Mouse (Mus musculus) testis, adult 2 months (tissue): ENCODE data around the gene Pitpna. TPM values are rescaled to one million over a fixed set of nuclear protein-coding genes. Genes with fewer than 3 reads are reported as not detected.
"Not testable (repeated sequence)": the region's sequence is repeated elsewhere in the genome, so short reads cannot be mapped to it uniquely, and the experiment has no call there.

Experiments used
- H3K27ac ChIP-seq: fragments of 200-500 bp; 2 replicates; pipeline ENCODE4 v1.5.1; 2012; ENCODE audit warnings: low read depth, low read length; ENCODE audit not compliant: control insufficient read depth, insufficient read depth
- H3K27me3 ChIP-seq: fragments of 200-500 bp; 2 replicates; pipeline ENCODE4 v1.6.1; 2012; ENCODE audit warnings: mild to moderate bottlenecking, low read length, moderate library complexity; ENCODE audit not compliant: control insufficient read depth, insufficient read depth
- H3K36me3 ChIP-seq: fragments of 200-500 bp; 2 replicates; pipeline ENCODE4 v1.6.1; 2012; ENCODE audit warnings: mild to moderate bottlenecking, low read length; ENCODE audit not compliant: control insufficient read depth, insufficient read depth
- H3K4me1 ChIP-seq: fragments of 200-500 bp; 2 replicates; pipeline ENCODE4 v1.6.1; 2012; ENCODE audit warnings: low read length; ENCODE audit not compliant: control insufficient read depth, insufficient read depth
- H3K4me3 ChIP-seq: fragments of 200-500 bp; 2 replicates; pipeline ENCODE4 v1.5.1; 2012; ENCODE audit warnings: low read depth, mild to moderate bottlenecking, low read length, moderate library complexity, mixed read lengths; ENCODE audit not compliant: control insufficient read depth
- CTCF ChIP-seq: fragments of 200-500 bp; IDR thresholded peaks from 2 replicates; pipeline ENCODE4 v1.5.1; 2012; ENCODE audit warnings: low read depth, mild to moderate bottlenecking, inconsistent platforms, low read length, moderate library complexity; ENCODE audit not compliant: control insufficient read depth, insufficient read depth, insufficient replicate concordance
- POLR2A ChIP-seq: fragments of 200-500 bp; IDR thresholded peaks from 2 replicates; pipeline ENCODE4 v1.6.1; 2012; ENCODE audit warnings: low read depth, mild to moderate bottlenecking, inconsistent platforms, low read length, moderate library complexity; ENCODE audit not compliant: control insufficient read depth
- polyA plus RNA-seq: library from polyadenylated mRNA; depleted of rRNA; stranded (reverse); fragments of >200 nt; gene quantifications from 2 replicates; pipeline ENCODE4 v1.2.3, GENCODE M21; 2012

Pitpna gene
- polyA plus RNA-seq, 1 experiment: 41.3 TPM

DNA sequence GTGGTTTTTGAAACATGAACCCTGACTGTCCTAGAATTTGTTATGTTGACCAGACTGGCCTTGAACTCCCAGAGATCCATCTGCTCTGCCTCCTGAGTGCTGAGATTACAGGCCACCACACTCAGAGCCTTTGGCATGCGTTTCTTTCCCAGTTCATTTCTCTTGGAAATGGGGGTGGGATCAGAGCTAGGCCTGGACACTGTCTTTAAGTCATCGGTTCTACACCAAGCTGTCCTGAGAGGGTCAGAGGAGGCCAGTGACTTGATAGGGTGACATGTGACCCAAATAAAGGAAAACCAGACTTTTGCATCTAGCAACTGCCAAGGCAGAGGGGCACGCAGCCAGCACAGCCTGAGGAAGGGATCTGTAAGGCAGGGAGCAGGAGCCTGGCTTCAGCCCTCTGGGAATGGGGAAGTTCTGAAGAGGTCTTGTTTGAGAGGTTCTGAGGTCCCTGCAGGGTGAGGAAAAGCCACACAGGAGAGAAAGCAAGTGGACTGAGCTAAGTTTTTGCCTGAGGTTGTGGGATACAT is 8.9 kb downstream of the Pitpna start:
- no peaks in the 10 kb centered on the region; the same call in 1 of the 2 replicates for H3K4me1 ChIP-seq
- H3K27ac ChIP-seq: no peak overlapping the region
- H3K36me3 ChIP-seq: peaks cover 1% of the 10 kb centered on the region
- TF ChIP-seq CTCF (no peak), POLR2A (no peak)
- peak overlapping the region; percentile 84 for H3K4me3 ChIP-seq
- no peaks in the 10 kb centered on the region for H3K27me3 ChIP-seq

DNA sequence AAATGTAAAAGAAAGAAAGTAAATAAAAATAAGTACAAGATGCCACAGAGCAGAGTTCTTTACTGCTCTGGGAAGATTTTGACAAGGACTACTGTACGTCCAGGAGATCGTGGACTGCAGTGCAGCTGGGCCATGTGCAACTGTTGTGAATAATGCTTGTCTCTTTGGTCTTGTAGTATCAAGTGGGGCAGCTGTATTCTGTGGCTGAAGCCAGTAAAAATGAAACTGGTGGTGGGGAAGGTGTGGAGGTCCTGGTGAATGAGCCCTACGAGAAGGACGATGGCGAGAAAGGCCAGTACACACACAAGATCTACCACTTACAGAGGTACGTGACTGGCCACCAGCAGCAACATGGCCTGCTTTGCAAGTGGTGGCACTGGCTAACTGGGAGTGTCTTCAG is 10.1 kb downstream of the Pitpna start:
- TF ChIP-seq POLR2A: no peak
- no peak for TF ChIP-seq CTCF

DNA sequence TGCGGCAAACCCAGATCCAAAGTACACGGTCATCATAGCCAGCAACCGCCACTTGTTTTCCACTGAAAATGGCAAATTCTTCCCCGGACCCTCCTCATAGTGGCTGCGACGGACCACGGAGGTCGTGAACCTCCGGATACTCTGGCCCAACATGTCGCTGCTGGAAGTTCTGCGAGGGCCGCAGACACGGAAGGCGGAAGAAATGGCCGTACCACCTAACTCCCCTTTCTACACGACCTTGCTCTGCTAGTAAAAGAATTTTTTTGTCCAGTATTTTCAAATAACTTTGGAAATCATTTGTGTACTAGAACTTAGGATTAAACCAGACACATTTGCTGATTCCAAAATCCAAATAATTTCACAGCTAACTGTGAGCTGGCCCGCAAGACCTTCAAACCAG is 11.9 kb downstream of the Pitpna start:
- not testable (repeated sequence) for H3K4me1 ChIP-seq, H3K27ac ChIP-seq, H3K36me3 ChIP-seq, H3K27me3 ChIP-seq, H3K4me3 ChIP-seq

More for the DNA sequence above, 10.1 kb downstream of the Pitpna start:
- H3K4me1 ChIP-seq: no peaks in the 10 kb centered on the region; the same call in 1 of the 2 replicates
- H3K27me3 ChIP-seq: no peaks in the 10 kb centered on the region
- no peak overlapping the region for H3K4me3 ChIP-seq
- peaks cover 1% of the 10 kb centered on the region for H3K36me3 ChIP-seq
- H3K27ac ChIP-seq: no peak overlapping the region

DNA sequence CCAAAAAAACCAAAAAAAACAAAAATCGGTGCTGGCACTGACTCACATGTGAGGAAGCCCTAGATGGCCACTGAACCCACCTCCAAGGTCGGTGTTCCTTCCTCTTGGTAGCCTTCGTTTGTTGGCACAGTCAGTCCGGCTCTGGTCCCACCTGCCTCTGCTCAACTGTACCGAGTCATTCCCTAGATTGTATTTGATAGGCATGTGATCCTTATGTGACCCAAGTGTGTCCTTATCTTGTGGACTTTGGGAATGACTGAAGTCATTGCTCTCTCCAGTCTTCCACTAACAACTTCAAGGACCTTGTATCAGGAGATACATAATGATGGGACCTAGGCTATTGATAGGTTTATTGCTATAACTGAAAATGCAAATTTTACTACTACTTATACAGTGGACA is 16.9 kb downstream of the Pitpna start:
- Histone ChIP-seq H3K36me3 (peaks cover 1% of the 10 kb centered on the region), H3K27ac (no peak overlapping the region), H3K4me1 (no peaks in the 10 kb centered on the region), H3K27me3 (no peaks in the 10 kb centered on the region), H3K4me3 (no peak overlapping the region)
- no peak for TF ChIP-seq CTCF

DNA sequence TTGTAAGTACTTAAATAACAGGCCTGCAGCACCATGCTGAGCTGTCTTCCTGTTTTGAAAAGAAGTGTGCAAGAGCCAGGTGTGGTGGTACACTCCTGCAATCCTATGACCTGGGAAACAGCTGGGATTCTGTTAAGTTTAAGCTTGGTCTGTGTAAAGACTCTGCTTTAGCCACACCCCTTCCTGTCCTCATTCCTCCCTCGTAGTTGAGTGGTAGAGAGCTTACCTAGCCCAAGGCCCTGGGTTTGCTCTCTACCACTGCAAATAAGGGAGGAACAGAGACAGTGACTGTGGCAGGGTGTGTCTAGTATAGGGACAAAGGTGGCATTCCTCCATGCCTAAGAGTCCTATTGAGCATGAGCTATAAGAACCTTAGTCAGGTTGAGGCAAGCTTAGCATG is 17.4 kb downstream of the Pitpna start:
- H3K4me1 ChIP-seq: no peaks in the 10 kb centered on the region
- H3K27ac ChIP-seq: no peak overlapping the region
- no peak overlapping the region for H3K4me3 ChIP-seq
- H3K27me3 ChIP-seq: no peaks in the 10 kb centered on the region
- no peaks in the 10 kb centered on the region for H3K36me3 ChIP-seq
- TF ChIP-seq CTCF (no peak), POLR2A (no peak)

DNA sequence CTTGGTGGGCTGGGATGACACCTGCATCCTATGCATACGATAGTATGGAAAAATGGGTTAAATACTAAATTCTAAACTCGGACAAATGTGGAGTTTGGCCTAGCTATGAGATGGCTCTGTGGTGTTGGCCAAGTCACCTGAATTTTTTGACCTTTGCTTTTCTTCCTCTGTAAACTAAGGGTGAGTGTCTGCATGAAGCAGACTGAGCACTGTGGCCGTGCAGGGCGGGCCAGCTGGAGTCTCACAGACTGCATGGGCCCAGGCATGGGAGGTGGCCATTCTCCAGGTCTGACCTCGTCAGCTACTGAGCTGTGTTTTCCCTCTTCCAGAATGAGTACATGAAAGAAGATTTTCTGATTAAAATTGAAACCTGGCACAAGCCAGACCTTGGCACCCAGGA is 20.9 kb downstream of the Pitpna start:
- H3K4me3 ChIP-seq: no peak overlapping the region
- no peaks in the 10 kb centered on the region for H3K4me1 ChIP-seq
- no peaks in the 10 kb centered on the region for H3K27me3 ChIP-seq
- H3K36me3 ChIP-seq: no peaks in the 10 kb centered on the region; the same call in 1 of the 2 replicates
- no peak for TF ChIP-seq CTCF
- no peak for TF ChIP-seq POLR2A
- no peak overlapping the region for H3K27ac ChIP-seq

DNA sequence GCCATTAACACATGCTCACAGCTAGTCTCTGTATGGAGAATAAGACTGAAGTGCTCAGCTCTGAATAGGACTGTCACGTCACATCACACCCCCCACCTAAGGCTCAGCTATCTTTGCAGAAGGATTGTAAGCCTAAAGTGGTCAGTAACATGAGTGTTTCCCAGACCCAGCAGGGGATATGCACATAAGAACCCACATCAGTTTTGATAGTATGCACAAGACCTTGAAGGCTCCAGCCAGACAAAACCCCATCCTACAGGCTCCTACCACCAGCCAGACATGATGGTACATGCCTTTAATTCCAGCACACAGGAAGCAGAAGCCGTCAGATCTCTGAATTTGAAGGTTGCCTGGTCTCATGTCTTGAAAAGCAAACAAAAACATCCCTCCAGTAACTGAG is 22.1 kb downstream of the Pitpna start:
- no peak for TF ChIP-seq POLR2A
- no peak for TF ChIP-seq CTCF
- H3K36me3 ChIP-seq: no peaks in the 10 kb centered on the region; the same call in 1 of the 2 replicates
- H3K27ac ChIP-seq: no peak overlapping the region
- no peaks in the 10 kb centered on the region for H3K27me3 ChIP-seq
- H3K4me1 ChIP-seq: no peaks in the 10 kb centered on the region
- H3K4me3 ChIP-seq: no peak overlapping the region

DNA sequence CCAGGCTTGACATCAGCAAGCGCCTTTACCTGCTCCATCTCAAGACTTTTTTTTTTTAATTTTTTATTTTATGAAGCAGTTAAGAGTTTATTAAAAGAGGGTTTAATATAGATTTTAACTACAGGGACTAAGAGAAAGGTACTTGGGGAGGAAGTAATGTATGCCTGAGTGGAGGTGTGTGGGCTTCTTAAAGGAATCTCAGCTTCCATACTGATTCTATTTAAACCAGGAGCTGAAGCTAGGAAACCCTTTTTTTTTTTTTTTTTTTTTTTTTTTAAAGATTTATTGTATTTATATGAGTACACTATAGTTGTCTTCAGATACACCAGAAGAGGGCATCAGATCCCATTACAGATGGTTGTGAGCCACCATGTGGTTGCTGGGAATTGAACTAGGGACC is 26.9 kb downstream of the Pitpna start:
- Histone ChIP-seq H3K27ac (no peak overlapping the region), H3K27me3 (no peaks in the 10 kb centered on the region), H3K4me3 (no peak overlapping the region), H3K36me3 (no peaks in the 10 kb centered on the region; the same call in 1 of the 2 replicates), H3K4me1 (no peaks in the 10 kb centered on the region)
- TF ChIP-seq CTCF (no peak), POLR2A (no peak)
